In genomic region chr16:35545723-35546122, GRCm38 (mm10) we compare ENCODE assay signal across 18 mouse cellular contexts. TPM values are rescaled to one million over a fixed set of nuclear protein-coding genes. Genes with fewer than 3 reads are reported as not detected.
A peak's percentile ranks its signal among the peaks of the same experiment; 100 is the strongest.
DNase-seq lines count a peak whose midpoint lies in the region.
"Had no signal": no experiment of that assay in that cellular context is flagged by ENCODE, and none has a peak within 500 bp of the region (broad histone marks: within the 10 kb centered on the region; RNA-seq: fewer than 3 reads in every experiment).

No protein-coding gene starts in this region.

- intact Hi-C loops in heart, postnatal 36 days (cut with DNase I): no loop called here

- peak; percentile 28 to 30 for DNase-seq in adrenal gland, postnatal 36 days
- no peak for DNase-seq in adrenal gland, adult 8-10 months
- DNase-seq in ES-CJ7 (ENCODE audit: low read depth, low spot score): peak; percentile 23
- DNase-seq in ZHBTc4 (ENCODE audit: low read depth, low spot score): peak; percentile 30
- no peak for DNase-seq in urinary bladder, postnatal 14 days (ENCODE audit: low spot score)
- no peak for DNase-seq in heart, postnatal 36 days
- DNase-seq: cerebellum, adult 11 months; cerebellum, adult 2 months; cerebellum, adult 9-11 months; cerebellum, postnatal 25 days; forebrain, postnatal 0 days; gastrocnemius, adult 2 months; gastrocnemius, postnatal 14 days; heart, adult 11 months; heart, postnatal 10 days; heart, postnatal 4 days; kidney, adult 18-20 months had no signal

RNA-seq across cellular contexts. Expression of gene Sema5b, which starts 4.8 kb away (rescaled TPM):
- 10 to 100 TPM in 1 of 2 experiments, 1 to 10 TPM in 1; 3.3 to 14.8 TPM for total RNA-seq in adrenal gland, postnatal 36 days (2021)
- 10 to 100 TPM in 2 of 4 experiments, 1 to 10 TPM in 2; 1.1 to 33.5 (median 15.4) TPM for total RNA-seq in adrenal gland, adult 8-10 months (2022)
- total RNA-seq in heart, postnatal 36 days (2021): 1 to 10 TPM in 1 of 2 experiments, under 1 TPM in 1; 0.83 to 1.7 TPM
- total RNA-seq: common myeloid progenitor, adult 5-6 weeks had no signal

RNA-seq across cellular contexts. Expression of gene Pdia5, which starts 55.0 kb away (rescaled TPM):
- 10 to 100 TPM; 18.6 to 21.4 TPM for total RNA-seq in adrenal gland, postnatal 36 days (2021)
- 10 to 100 TPM; 16.0 to 27.1 (median 22.4) TPM for total RNA-seq in adrenal gland, adult 8-10 months (2022)
- 1 to 10 TPM; 4.7 to 4.8 TPM for total RNA-seq in heart, postnatal 36 days (2021)

Comparison
In these comparisons a context has a peak if more than half of its experiments do, and no peak if none do; other contexts are left out.
1. DNase-seq: peak in adrenal gland, postnatal 36 days (2 of 2), ES-CJ7 (single experiment) and ZHBTc4 (single experiment); none in adrenal gland, adult 8-10 months (single experiment), urinary bladder, postnatal 14 days (single experiment) and heart, postnatal 36 days (0 of 2).